14 mouse cellular contexts compared by ENCODE assay signal in genomic region chr9:7221460-7221859, GRCm38 (mm10). TPM values are rescaled to one million over a fixed set of nuclear protein-coding genes. Genes with fewer than 3 reads are reported as not detected.
DNase-seq lines count a peak whose midpoint lies in the region; ATAC-seq and TF ChIP-seq lines count a peak whose summit lies in the region.
"Had no signal": no experiment of that assay in that cellular context is flagged by ENCODE, and none has a peak within 500 bp of the region (broad histone marks: within the 10 kb centered on the region; RNA-seq: fewer than 3 reads in every experiment).

No protein-coding gene starts in this region.

- 69% methylated on average over 7 of the region's 7 CpGs for WGBS in lung, embryonic 14.5 days

- H3K4me2 ChIP-seq in lung, embryonic 14.5 days, result no peak overlapping the region
- H3K4me2 ChIP-seq: heart, embryonic 15.5 days; liver, embryonic 13.5 days had no signal

- H3K9ac ChIP-seq in lung, embryonic 14.5 days, result no peak overlapping the region
- H3K9ac ChIP-seq: heart, embryonic 15.5 days; liver, embryonic 13.5 days had no signal

- no peak for DNase-seq in frontal cortex, postnatal 14 days (ENCODE audit: low spot score in 2 of 2)
- peak; percentile 19 for DNase-seq in lung, embryonic 14.5 days
- no peak for DNase-seq in lung, adult 18-20 months
- DNase-seq in gastrocnemius, adult 18-20 months (ENCODE audit: low spot score), result no peak
- DNase-seq in right cerebral cortex, postnatal 4 days, result no peak
- DNase-seq: adrenal gland, adult 8-10 months; cerebellum, adult 9-11 months; kidney, adult 11 months; liver, embryonic 13.5 days had no signal

- H3K4me1 ChIP-seq in lung, embryonic 14.5 days (ENCODE audit: insufficient read depth), result no peaks in the 10 kb centered on the region
- H3K4me1 ChIP-seq: heart, embryonic 15.5 days; liver, embryonic 13.5 days had no signal

- H3K27ac ChIP-seq in lung, embryonic 14.5 days (ENCODE audit: low read depth), result no peak overlapping the region
- H3K27ac ChIP-seq: heart, embryonic 15.5 days; liver, embryonic 13.5 days had no signal

- H3K9me3 ChIP-seq in lung, embryonic 14.5 days (ENCODE audit: low read depth, low read length), result no peaks in the 10 kb centered on the region
- H3K9me3 ChIP-seq: heart, embryonic 15.5 days; liver, embryonic 13.5 days had no signal

- no peaks in the 10 kb centered on the region for H3K27me3 ChIP-seq in lung, embryonic 14.5 days (ENCODE audit: insufficient read depth, low read length)
- H3K27me3 ChIP-seq: heart, embryonic 15.5 days; liver, embryonic 13.5 days had no signal

- H3K36me3 ChIP-seq in lung, embryonic 14.5 days (ENCODE audit: insufficient read depth), result no peaks in the 10 kb centered on the region
- H3K36me3 ChIP-seq: heart, embryonic 15.5 days had no signal

- ATAC-seq in frontal cortex, adult (ENCODE audit: low TSS enrichment), result peak; percentile 27
- peak; percentile 35; the same call in 1 of the 2 replicates for ATAC-seq in lung, embryonic 14.5 days (ENCODE audit: insufficient read depth)
- peak; percentile 92 for ATAC-seq in granulocyte monocyte progenitor cell, adult 5-6 weeks (replicated peaks; ENCODE audit: poor library complexity, severe bottlenecking)
- peak; percentile 66 for ATAC-seq in neutrophil, adult 5-6 weeks (ENCODE audit: extremely low read depth, insufficient number of reproducible peaks, low FRiP score, poor library complexity, severe bottlenecking)

- no peak overlapping the region for H3K4me3 ChIP-seq in lung, embryonic 14.5 days (ENCODE audit: low read depth, low read length)
- H3K4me3 ChIP-seq: heart, embryonic 15.5 days; liver, embryonic 13.5 days had no signal

- no peak for TF ChIP-seq CTCF in lung, embryonic 14.5 days (IDR thresholded peaks at IDR 0.05; ENCODE audit: low read depth)

RNA-seq across cellular contexts. Expression of gene Dcun1d5, which starts 37.1 kb away (rescaled TPM):
- polyA plus RNA-seq in lung, embryonic 14.5 days (2014; fragmentation: Nextera tagmentation; extraction: Ambion mirVana), result 135 TPM in 2 replicates
- total RNA-seq in granulocyte monocyte progenitor cell, adult 5-6 weeks (2014; fragmentation: Nextera tagmentation), result 61.2 and 95.5 TPM in 2 replicates
- 90.2 and 101 TPM in 2 replicates for total RNA-seq in granulocyte monocyte progenitor cell, adult 5-6 weeks (2017)
- total RNA-seq in neutrophil, adult 5-6 weeks (2017), result 78.9 and 91.6 TPM in 2 replicates
- total RNA-seq in gastrocnemius, adult 18-20 months (2021), result 10 to 100 TPM; 68.6 to 73.7 TPM

RNA-seq across cellular contexts. Expression of gene Dync2h1, which starts 37.2 kb away (rescaled TPM):
- polyA plus RNA-seq in lung, embryonic 14.5 days (2014; fragmentation: Nextera tagmentation; extraction: Ambion mirVana), result 16.0 and 16.5 TPM in 2 replicates
- total RNA-seq in granulocyte monocyte progenitor cell, adult 5-6 weeks (2014; fragmentation: Nextera tagmentation), result 3.2 and 7.5 TPM in 2 replicates
- total RNA-seq in granulocyte monocyte progenitor cell, adult 5-6 weeks (2017), result 4.7 and 4.9 TPM in 2 replicates
- 5.4 and 7.2 TPM in 2 replicates for total RNA-seq in neutrophil, adult 5-6 weeks (2017)
- total RNA-seq in gastrocnemius, adult 18-20 months (2021), result 1 to 10 TPM; 1.4 to 1.5 TPM

RNA-seq across cellular contexts. Expression of gene Mmp13, which starts 50.9 kb away (rescaled TPM):
- polyA plus RNA-seq in lung, embryonic 14.5 days (2014; fragmentation: Nextera tagmentation; extraction: Ambion mirVana), result not detected in 2 replicates
- not detected in 2 replicates for total RNA-seq in granulocyte monocyte progenitor cell, adult 5-6 weeks (2014; fragmentation: Nextera tagmentation)
- total RNA-seq in granulocyte monocyte progenitor cell, adult 5-6 weeks (2017), result not detected in 2 replicates
- total RNA-seq in neutrophil, adult 5-6 weeks (2017), result 0.12 TPM in 2 replicates
- not detected for total RNA-seq in gastrocnemius, adult 18-20 months (2021)
- total RNA-seq: midbrain, postnatal 0 days had no signal

Comparison
In these comparisons a context has a peak if more than half of its experiments do, and no peak if none do; other contexts are left out.
1. ATAC-seq: peak in every context shown above with its lines; median percentile 92 in granulocyte monocyte progenitor cell, adult 5-6 weeks; 66 in neutrophil, adult 5-6 weeks; 35 in lung, embryonic 14.5 days; 27 in frontal cortex, adult.